Mouse (Mus musculus): ENCODE measurements around the gene Pga5. TPM values are rescaled to one million over a fixed set of nuclear protein-coding genes. Genes with fewer than 3 reads are reported as not detected.

Pga5 gene
- polyA plus RNA-seq, 1 experiment from 2014 or later = 0.39 TPM

- ATAC-seq = no peak
- Histone ChIP-seq H3K9ac (no peak overlapping the region), H3K4me1 (replicated peaks) (peaks cover 11% of the 10 kb centered on the region), H3K9me3 (no peaks in the 10 kb centered on the region), H3K27me3 (replicated peaks) (no peaks in the 10 kb centered on the region), H3K36me3 (no peaks in the 10 kb centered on the region), H3K4me2 (replicated peaks) (no peak overlapping the region), H3K4me3 (replicated peaks) (no peak overlapping the region), H3K27ac (no peak overlapping the region)
- WGBS = 92% methylated on average over 9 of the region's 9 CpGs
Measured at GRCm38 (mm10) chr19:10685081-10685480, 7.2 kb upstream of the Pga5 start.

- Histone ChIP-seq H3K4me1 (replicated peaks) (no peaks in the 10 kb centered on the region), H3K27ac (no peak overlapping the region), H3K9me3 (no peaks in the 10 kb centered on the region), H3K4me3 (replicated peaks) (no peak overlapping the region), H3K4me2 (replicated peaks) (no peak overlapping the region), H3K9ac (no peak overlapping the region), H3K36me3 (no peaks in the 10 kb centered on the region), H3K27me3 (replicated peaks) (no peaks in the 10 kb centered on the region)
- no peak for ATAC-seq
- WGBS = 60% methylated on average over 4 of the region's 4 CpGs
Measured at GRCm38 (mm10) chr19:10681571-10681970, 3.7 kb upstream of the Pga5 start.

- Histone ChIP-seq H3K4me3 (replicated peaks) (no peak overlapping the region), H3K36me3 (no peaks in the 10 kb centered on the region), H3K27me3 (replicated peaks) (no peaks in the 10 kb centered on the region), H3K4me1 (replicated peaks) (no peaks in the 10 kb centered on the region), H3K9me3 (no peaks in the 10 kb centered on the region), H3K4me2 (replicated peaks) (no peak overlapping the region), H3K9ac (no peak overlapping the region), H3K27ac (no peak overlapping the region)
- 55% methylated on average over 1 of the region's 1 CpGs for WGBS
- no peak for ATAC-seq
Measured at GRCm38 (mm10) chr19:10678772-10679067, 849 bp upstream of the Pga5 start.

- ATAC-seq = no peak
- H3K9ac ChIP-seq = no peak overlapping the region
- H3K4me2 ChIP-seq (replicated peaks) = no peak overlapping the region
- H3K4me3 ChIP-seq (replicated peaks) = no peak overlapping the region
- WGBS = 83% methylated on average over 16 of the region's 16 CpGs
- no peaks in the 10 kb centered on the region for H3K27me3 ChIP-seq (replicated peaks)
- no peaks in the 10 kb centered on the region for H3K36me3 ChIP-seq
- H3K27ac ChIP-seq = no peak overlapping the region
- H3K4me1 ChIP-seq (replicated peaks) = 0 out of 2 replicates have a peak, but pooled peaks cover 4% of the 10 kb centered on the region
- H3K9me3 ChIP-seq = no peaks in the 10 kb centered on the region
Measured at GRCm38 (mm10) chr19:10676656-10677055, 1.2 kb downstream of the Pga5 start.

- no peaks in the 10 kb centered on the region for H3K9me3 ChIP-seq
- no peak overlapping the region for H3K27ac ChIP-seq
- no peaks in the 10 kb centered on the region for H3K27me3 ChIP-seq (replicated peaks)
- H3K4me1 ChIP-seq (replicated peaks) = 0 out of 2 replicates have a peak, but pooled peaks cover 5% of the 10 kb centered on the region
- H3K4me2 ChIP-seq (replicated peaks) = no peak overlapping the region
- no peak overlapping the region for H3K4me3 ChIP-seq (replicated peaks)
- ATAC-seq = no peak
- H3K9ac ChIP-seq = no peak overlapping the region
- WGBS = 44% methylated on average over 1 of the region's 1 CpGs
- H3K36me3 ChIP-seq = no peaks in the 10 kb centered on the region
Measured at GRCm38 (mm10) chr19:10673275-10673674, 4.6 kb downstream of the Pga5 start.

- Histone ChIP-seq H3K4me2 (replicated peaks) (no peak overlapping the region), H3K4me1 (replicated peaks) (0 out of 2 replicates have a peak, but pooled peaks cover 5% of the 10 kb centered on the region), H3K4me3 (replicated peaks) (no peak overlapping the region), H3K27me3 (replicated peaks) (no peaks in the 10 kb centered on the region), H3K9me3 (no peaks in the 10 kb centered on the region), H3K27ac (no peak overlapping the region), H3K36me3 (no peaks in the 10 kb centered on the region), H3K9ac (no peak overlapping the region)
- ATAC-seq = peak; percentile 75
- WGBS = 46% methylated on average over 9 of the region's 9 CpGs
Measured at GRCm38 (mm10) chr19:10671854-10672417, 5.9 kb downstream of the Pga5 start.

GRCm38 (mm10) chr19:10671319-10671718 lies 6.6 kb downstream of the Pga5 start:
- H3K4me3 ChIP-seq (replicated peaks) = no peak overlapping the region
- H3K27ac ChIP-seq = no peak overlapping the region
- H3K9ac ChIP-seq = no peak overlapping the region
- H3K36me3 ChIP-seq = no peaks in the 10 kb centered on the region
- H3K9me3 ChIP-seq = no peaks in the 10 kb centered on the region
- H3K4me2 ChIP-seq (replicated peaks) = no peak overlapping the region
- 81% methylated on average over 4 of the region's 4 CpGs for WGBS
- no peaks in the 10 kb centered on the region for H3K27me3 ChIP-seq (replicated peaks)
- ATAC-seq = peak; percentile 44; the same call in 1 of the 2 replicates
- H3K4me1 ChIP-seq (replicated peaks) = 0 out of 2 replicates have a peak, but pooled peaks cover 5% of the 10 kb centered on the region

- H3K4me1 ChIP-seq (replicated peaks) = no peaks in the 10 kb centered on the region
- no peak overlapping the region for H3K27ac ChIP-seq
- no peak overlapping the region for H3K9ac ChIP-seq
- 9% methylated on average over 2 of the region's 2 CpGs for WGBS
- no peaks in the 10 kb centered on the region for H3K9me3 ChIP-seq
- H3K36me3 ChIP-seq = no peaks in the 10 kb centered on the region
- H3K4me2 ChIP-seq (replicated peaks) = no peak overlapping the region
- no peak overlapping the region for H3K4me3 ChIP-seq (replicated peaks)
- peak; percentile 64 for ATAC-seq
- H3K27me3 ChIP-seq (replicated peaks) = no peaks in the 10 kb centered on the region
Measured at GRCm38 (mm10) chr19:10665499-10665898, 12.4 kb downstream of the Pga5 start.

- Histone ChIP-seq H3K9ac (no peak overlapping the region), H3K4me3 (replicated peaks) (no peak overlapping the region), H3K27ac (no peak overlapping the region), H3K4me2 (replicated peaks) (no peak overlapping the region), H3K9me3 (no peaks in the 10 kb centered on the region), H3K27me3 (replicated peaks) (no peaks in the 10 kb centered on the region), H3K4me1 (replicated peaks) (no peaks in the 10 kb centered on the region), H3K36me3 (no peaks in the 10 kb centered on the region)
- peak; percentile 32; the same call in 1 of the 2 replicates for ATAC-seq
- 62% methylated on average over 3 of the region's 3 CpGs for WGBS
Measured at GRCm38 (mm10) chr19:10665093-10665492, 12.8 kb downstream of the Pga5 start.

- H3K27ac ChIP-seq = no peak overlapping the region
- no peak overlapping the region for H3K4me3 ChIP-seq (replicated peaks)
- ATAC-seq = no peak
- no peaks in the 10 kb centered on the region for H3K27me3 ChIP-seq (replicated peaks)
- H3K4me2 ChIP-seq (replicated peaks) = no peak overlapping the region
- H3K9ac ChIP-seq = no peak overlapping the region
- no peaks in the 10 kb centered on the region for H3K36me3 ChIP-seq
- H3K9me3 ChIP-seq = no peaks in the 10 kb centered on the region
- WGBS = 70% methylated on average over 3 of the region's 3 CpGs
- H3K4me1 ChIP-seq (replicated peaks) = no peaks in the 10 kb centered on the region
Measured at GRCm38 (mm10) chr19:10662665-10663064, 15.2 kb downstream of the Pga5 start.

GRCm38 (mm10) chr19:10661919-10662318 lies 16.0 kb downstream of the Pga5 start:
- 89% methylated on average over 2 of the region's 2 CpGs for WGBS
- no peak for ATAC-seq
- no peak overlapping the region for H3K4me2 ChIP-seq (replicated peaks)
- H3K36me3 ChIP-seq = no peaks in the 10 kb centered on the region
- H3K4me1 ChIP-seq (replicated peaks) = no peaks in the 10 kb centered on the region
- no peak overlapping the region for H3K27ac ChIP-seq
- no peaks in the 10 kb centered on the region for H3K9me3 ChIP-seq
- no peaks in the 10 kb centered on the region for H3K27me3 ChIP-seq (replicated peaks)
- H3K4me3 ChIP-seq (replicated peaks) = no peak overlapping the region
- H3K9ac ChIP-seq = no peak overlapping the region

GRCm38 (mm10) chr19:10661373-10661772 lies 16.5 kb downstream of the Pga5 start:
- H3K9me3 ChIP-seq = no peaks in the 10 kb centered on the region
- no peak overlapping the region for H3K4me3 ChIP-seq (replicated peaks)
- H3K27ac ChIP-seq = no peak overlapping the region
- H3K27me3 ChIP-seq (replicated peaks) = no peaks in the 10 kb centered on the region
- 0 out of 2 replicates have a peak, but pooled peaks have one; percentile 24 for ATAC-seq
- no peaks in the 10 kb centered on the region for H3K36me3 ChIP-seq
- no peak overlapping the region for H3K9ac ChIP-seq
- 0 out of 2 replicates have a peak, but pooled peaks cover 2% of the 10 kb centered on the region for H3K4me1 ChIP-seq (replicated peaks)
- H3K4me2 ChIP-seq (replicated peaks) = no peak overlapping the region
- 81% methylated on average over 5 of the region's 5 CpGs for WGBS

- WGBS = 62% methylated on average over 2 of the region's 2 CpGs
- H3K4me3 ChIP-seq (replicated peaks) = no peak overlapping the region
- no peak for ATAC-seq
- H3K9ac ChIP-seq = no peak overlapping the region
- 0 out of 2 replicates have a peak, but pooled peaks cover 2% of the 10 kb centered on the region for H3K4me1 ChIP-seq (replicated peaks)
- no peaks in the 10 kb centered on the region for H3K36me3 ChIP-seq
- no peaks in the 10 kb centered on the region for H3K9me3 ChIP-seq
- no peak overlapping the region for H3K27ac ChIP-seq
- no peaks in the 10 kb centered on the region for H3K27me3 ChIP-seq (replicated peaks)
- H3K4me2 ChIP-seq (replicated peaks) = no peak overlapping the region
Measured at GRCm38 (mm10) chr19:10658406-10658805, 19.5 kb downstream of the Pga5 start.
